Mouse (Mus musculus) heart, embryonic 11.5 days (tissue): ENCODE results near the gene Slc4a8. TPM values are rescaled to one million over a fixed set of nuclear protein-coding genes. Genes with fewer than 3 reads are reported as not detected.

ENCODE experiments used
- ATAC-seq: fragments of 200-750 bp; cut with Nextera tagmentation; replicated peaks from 2 replicates; pipeline ENCODE4 v1.8.0; 2017; ENCODE audit warnings: moderate library complexity; ENCODE audit not compliant: insufficient number of reproducible peaks, low FRiP score, low TSS enrichment
- H3K27ac ChIP-seq: fragments of 300-500 bp; sonication (generic); 2 replicates; pipeline ENCODE4 v1.5.1; 2014; ENCODE audit warnings: mild to moderate bottlenecking, low read depth, low read length
- H3K27me3 ChIP-seq: fragments of 300-500 bp; sonication (generic); 2 replicates; pipeline ENCODE4 v1.6.1; 2014; ENCODE audit warnings: mild to moderate bottlenecking, low read length, mixed read lengths; ENCODE audit not compliant: control insufficient read depth, insufficient read depth
- H3K36me3 ChIP-seq: fragments of 300-500 bp; sonication (generic); 2 replicates; pipeline ENCODE4 v1.6.1; 2014; ENCODE audit warnings: mild to moderate bottlenecking, low read length, moderate library complexity, mixed read lengths; ENCODE audit not compliant: control insufficient read depth, insufficient read depth
- H3K4me1 ChIP-seq: fragments of 300-500 bp; sonication (generic); 2 replicates; pipeline ENCODE4 v1.6.1; 2014; ENCODE audit warnings: low read length; ENCODE audit not compliant: control insufficient read depth, insufficient read depth
- H3K4me2 ChIP-seq: fragments of 300-500 bp; sonication (generic); 2 replicates; pipeline ENCODE4 v1.6.1; 2014; ENCODE audit warnings: mild to moderate bottlenecking, moderate library complexity
- H3K4me3 ChIP-seq: fragments of 300-500 bp; sonication (generic); 2 replicates; pipeline ENCODE4 v1.5.1; 2014; ENCODE audit warnings: low read depth, low read length
- H3K9ac ChIP-seq: fragments of 300-500 bp; sonication (generic); 2 replicates; pipeline ENCODE4 v1.6.1; 2014; ENCODE audit warnings: mild to moderate bottlenecking, low read depth, low read length, moderate library complexity
- H3K9me3 ChIP-seq: fragments of 300-500 bp; sonication (generic); replicated peaks from 2 replicates; pipeline ENCODE4 v1.6.1; 2016; ENCODE audit warnings: low read length; ENCODE audit not compliant: control insufficient read depth
- WGBS: fragments of 180-500 bp; shearing (Covaris S2); extraction: QIAGEN DNeasy Blood & Tissue Kit; methylation state at CpG from one replicate; pipeline ENCODE4 v1.1.7; 2014; ENCODE audit not compliant: insufficient replicate concordance; 5-methylcytosine and 5-hydroxymethylcytosine counted together
- polyA plus RNA-seq: library from polyadenylated mRNA; unstranded; fragments of >200 nt; fragmentation: Nextera tagmentation; extraction: Ambion mirVana; gene quantifications from 2 replicates; pipeline ENCODE4 v1.2.1, GENCODE M21; 2014

Gene Slc4a8
- polyA plus RNA-seq, 1 experiment from 2014 or later, result 2.0 TPM

DNA sequence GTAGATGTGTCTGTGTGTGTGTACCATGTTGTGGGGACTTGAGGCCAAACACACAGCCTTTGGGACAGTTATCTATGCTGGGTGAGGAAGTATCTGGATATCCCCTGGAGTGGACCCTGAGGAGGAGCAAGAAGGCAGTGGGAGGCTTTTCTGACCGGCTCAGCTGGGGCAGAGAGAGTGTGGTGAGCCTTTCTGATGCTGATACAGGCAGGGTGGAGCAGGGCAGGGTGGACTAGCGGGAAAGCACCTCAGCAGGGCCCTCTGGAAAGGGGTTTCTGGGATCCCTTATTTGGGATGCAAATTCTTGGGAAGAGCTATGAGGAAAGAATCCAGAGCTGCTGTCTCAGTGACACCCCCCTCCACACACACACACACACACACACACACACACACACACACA lies 30.8 kb downstream of the Slc4a8 start:
- ATAC-seq, result no peak
- no peaks in the 10 kb centered on the region for H3K4me1 ChIP-seq
- 55% methylated on average over 2 of the region's 2 CpGs for WGBS
- H3K9me3 ChIP-seq, result no peaks in the 10 kb centered on the region
- no peaks in the 10 kb centered on the region for H3K36me3 ChIP-seq
- no peak overlapping the region for H3K4me3 ChIP-seq
- H3K9ac ChIP-seq, result no peak overlapping the region
- peaks cover 7% of the 10 kb centered on the region; the same call in 1 of the 2 replicates for H3K27me3 ChIP-seq
- no peak overlapping the region for H3K27ac ChIP-seq
- no peak overlapping the region for H3K4me2 ChIP-seq

DNA sequence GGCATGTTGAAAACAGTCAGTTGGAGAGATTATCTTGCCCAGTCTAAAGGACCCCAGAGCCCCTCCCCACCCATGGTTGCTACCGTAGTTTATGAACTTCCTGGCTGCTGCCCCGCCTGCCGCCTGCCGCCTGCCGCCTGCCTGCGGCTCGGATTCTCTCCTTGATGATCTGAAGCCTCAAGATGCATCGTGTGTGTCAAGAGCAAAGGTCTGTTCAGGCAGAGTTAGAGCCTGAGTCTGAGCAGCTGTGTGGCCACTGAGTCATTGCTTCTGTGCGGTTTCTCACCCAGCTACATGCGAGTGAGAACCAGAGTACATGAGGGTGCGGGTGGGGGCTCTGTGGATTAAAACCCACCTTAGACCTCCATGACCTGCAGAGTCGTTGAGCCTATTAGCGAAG lies 39.4 kb downstream of the Slc4a8 start:
- Histone ChIP-seq H3K36me3 (no peaks in the 10 kb centered on the region), H3K27ac (no peak overlapping the region), H3K4me1 (no peaks in the 10 kb centered on the region), H3K4me3 (no peak overlapping the region), H3K9ac (no peak overlapping the region), H3K4me2 (no peak overlapping the region), H3K27me3 (peaks cover 10% of the 10 kb centered on the region), H3K9me3 (no peaks in the 10 kb centered on the region)
- ATAC-seq, result no peak
- 47% methylated on average over 13 of the region's 13 CpGs for WGBS

DNA sequence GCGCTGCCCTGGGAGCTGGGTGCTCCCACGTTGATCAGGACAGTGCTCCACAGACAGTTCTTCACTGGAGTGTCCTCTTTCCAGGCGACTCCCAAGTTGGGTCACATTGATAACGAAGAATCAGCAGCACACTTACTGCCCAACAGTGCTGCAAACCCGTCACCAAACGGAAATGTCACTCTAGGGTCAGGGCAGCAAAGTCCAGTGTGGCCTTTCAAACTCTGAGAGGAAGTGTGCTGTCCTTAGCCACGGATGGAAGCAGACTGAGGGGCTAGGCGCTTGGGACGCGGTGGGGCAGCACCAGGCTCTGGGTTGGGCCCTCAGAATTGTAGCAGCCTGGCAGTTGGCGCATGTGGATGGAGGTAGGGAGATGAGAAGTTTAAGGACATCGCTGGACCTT lies 46.5 kb downstream of the Slc4a8 start:
- no peak overlapping the region for H3K27ac ChIP-seq
- H3K36me3 ChIP-seq, result no peaks in the 10 kb centered on the region
- H3K4me1 ChIP-seq, result no peaks in the 10 kb centered on the region; the same call in 1 of the 2 replicates
- no peak overlapping the region for H3K4me3 ChIP-seq
- no peak overlapping the region for H3K4me2 ChIP-seq
- H3K9ac ChIP-seq, result no peak overlapping the region
- no peak for ATAC-seq
- H3K27me3 ChIP-seq, result peaks cover 4% of the 10 kb centered on the region; the same call in 1 of the 2 replicates
- 61% methylated on average over 12 of the region's 12 CpGs for WGBS
- H3K9me3 ChIP-seq, result no peaks in the 10 kb centered on the region

DNA sequence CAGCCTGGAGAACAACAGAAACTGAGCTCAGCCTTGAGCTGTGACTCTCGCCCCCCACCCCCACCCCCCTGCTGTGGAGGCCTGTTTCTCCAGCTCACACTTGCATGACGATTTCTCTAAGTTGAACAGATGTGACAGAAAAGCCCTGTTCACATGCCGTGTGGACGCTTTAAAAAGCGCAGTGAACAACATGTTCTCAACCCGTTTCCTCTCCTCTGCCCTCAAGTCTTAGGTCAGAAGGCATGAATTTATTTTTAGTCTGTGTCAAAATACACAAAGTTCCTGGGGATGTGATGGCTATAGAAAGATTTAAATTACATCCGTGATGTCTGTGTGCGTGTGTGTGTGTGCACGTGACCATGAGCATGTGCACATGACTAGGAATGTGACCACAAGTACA lies 46.9 kb downstream of the Slc4a8 start:
- WGBS, result 80% methylated on average over 9 of the region's 9 CpGs

DNA sequence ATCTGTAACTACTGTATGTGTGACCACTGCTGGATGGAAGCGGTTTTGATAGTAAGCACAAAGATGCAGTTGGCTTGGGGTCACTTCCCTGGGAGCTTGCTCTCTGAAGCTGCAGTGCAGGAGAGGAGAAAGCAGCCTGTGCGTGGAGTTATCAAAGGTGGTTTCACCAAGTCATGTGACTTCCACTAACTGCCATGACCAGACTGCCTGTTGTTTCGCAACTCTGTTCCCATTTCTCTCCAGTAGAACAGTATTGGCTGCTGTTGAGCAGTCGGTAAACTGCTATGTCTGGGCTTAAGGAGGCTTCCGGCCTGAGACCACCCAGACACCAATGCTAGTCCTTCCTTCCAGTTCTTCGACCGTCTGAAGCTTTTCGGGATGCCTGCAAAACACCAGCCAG lies 48.7 kb downstream of the Slc4a8 start:
- H3K4me1 ChIP-seq, result peaks cover 2% of the 10 kb centered on the region; the same call in 1 of the 2 replicates
- ATAC-seq, result no peak
- H3K27ac ChIP-seq, result no peak overlapping the region
- WGBS, result 82% methylated on average over 8 of the region's 8 CpGs
- H3K27me3 ChIP-seq, result peaks cover 6% of the 10 kb centered on the region; the same call in 1 of the 2 replicates
- H3K4me2 ChIP-seq, result no peak overlapping the region
- no peak overlapping the region for H3K4me3 ChIP-seq
- H3K9me3 ChIP-seq, result no peaks in the 10 kb centered on the region
- no peaks in the 10 kb centered on the region for H3K36me3 ChIP-seq
- no peak overlapping the region for H3K9ac ChIP-seq

More for the DNA sequence above, 46.9 kb downstream of the Slc4a8 start:
- Histone ChIP-seq H3K4me2 (no peak overlapping the region), H3K36me3 (no peaks in the 10 kb centered on the region), H3K27ac (no peak overlapping the region), H3K27me3 (peaks cover 6% of the 10 kb centered on the region; the same call in 1 of the 2 replicates), H3K9ac (no peak overlapping the region), H3K4me3 (no peak overlapping the region), H3K4me1 (no peaks in the 10 kb centered on the region; the same call in 1 of the 2 replicates), H3K9me3 (no peaks in the 10 kb centered on the region)
- no peak for ATAC-seq

DNA sequence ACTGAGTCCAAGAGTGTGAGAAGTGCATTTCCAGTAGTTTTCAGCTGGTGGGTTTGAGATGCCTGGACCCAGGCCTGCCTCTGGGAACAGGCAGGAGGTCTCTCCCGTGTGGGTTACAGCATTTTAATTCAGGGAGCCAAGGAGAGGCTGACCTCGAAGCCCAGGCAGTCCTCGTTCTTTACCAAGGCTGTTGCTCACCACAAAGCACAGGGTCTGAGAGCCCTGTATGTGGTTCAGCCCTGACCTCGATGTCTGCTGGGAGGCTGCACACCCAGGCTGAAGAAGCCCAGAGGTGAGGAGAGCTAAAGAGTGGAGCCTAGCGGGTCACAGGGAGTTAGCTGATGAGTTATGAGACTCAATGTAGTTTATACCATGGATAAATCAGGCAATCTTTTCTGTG lies 52.0 kb downstream of the Slc4a8 start:
- no peak for ATAC-seq
- H3K27ac ChIP-seq, result no peak overlapping the region
- WGBS, result 71% methylated on average over 5 of the region's 5 CpGs

DNA sequence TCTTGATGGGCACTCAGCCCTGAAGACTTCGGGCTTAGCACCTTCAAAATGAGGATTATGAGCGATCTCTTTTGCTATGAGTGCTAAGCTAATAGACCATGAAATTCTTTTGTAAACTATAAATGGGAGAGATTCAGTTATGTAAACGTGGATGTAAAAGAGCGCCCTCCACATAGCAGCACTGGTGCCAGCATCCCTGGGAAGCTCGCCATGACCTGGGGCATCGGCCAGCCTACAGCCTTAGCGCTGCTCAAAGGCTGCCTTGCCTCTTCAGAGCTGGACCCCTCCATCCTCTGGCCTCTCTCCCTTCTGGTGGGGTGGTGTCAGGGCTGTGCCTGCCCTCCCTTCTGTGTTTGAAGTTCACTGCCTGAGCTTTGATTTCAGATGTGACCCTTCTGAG lies 52.5 kb downstream of the Slc4a8 start:
- Histone ChIP-seq H3K4me1 (peaks cover 5% of the 10 kb centered on the region; the same call in 1 of the 2 replicates), H3K36me3 (no peaks in the 10 kb centered on the region), H3K4me2 (no peak overlapping the region), H3K9ac (no peak overlapping the region), H3K9me3 (no peaks in the 10 kb centered on the region), H3K27ac (no peak overlapping the region), H3K4me3 (no peak overlapping the region), H3K27me3 (peaks cover 6% of the 10 kb centered on the region; the same call in 1 of the 2 replicates)
- WGBS, result 82% methylated on average over 7 of the region's 7 CpGs
- ATAC-seq, result no peak

More for the DNA sequence above, 52.0 kb downstream of the Slc4a8 start:
- Histone ChIP-seq H3K36me3 (no peaks in the 10 kb centered on the region), H3K27me3 (peaks cover 6% of the 10 kb centered on the region; the same call in 1 of the 2 replicates), H3K4me3 (no peak overlapping the region), H3K9me3 (no peaks in the 10 kb centered on the region), H3K4me1 (peaks cover 5% of the 10 kb centered on the region; the same call in 1 of the 2 replicates), H3K4me2 (no peak overlapping the region), H3K9ac (no peak overlapping the region)

DNA sequence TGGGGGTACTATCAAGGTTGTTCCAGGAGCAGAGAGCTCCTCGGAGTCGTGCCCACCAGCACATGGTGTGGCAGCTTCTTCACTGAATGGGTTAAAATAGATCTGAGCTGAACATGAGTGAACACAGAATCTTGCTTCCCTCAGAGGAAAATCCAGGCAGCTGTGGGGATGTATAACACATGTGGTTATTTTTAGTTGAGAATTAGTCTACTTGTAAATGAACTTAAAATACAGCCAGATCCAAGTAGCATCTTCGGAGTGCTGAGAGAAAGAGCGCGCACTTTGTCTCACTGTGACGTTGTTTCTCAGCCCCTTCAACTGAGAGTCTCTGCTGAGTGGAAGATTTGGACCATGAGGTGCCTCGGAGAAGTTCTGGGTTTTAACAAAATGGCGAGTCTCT lies 53.8 kb downstream of the Slc4a8 start:
- Histone ChIP-seq H3K27ac (no peak overlapping the region), H3K4me1 (peaks cover 5% of the 10 kb centered on the region; the same call in 1 of the 2 replicates), H3K9ac (no peak overlapping the region), H3K4me2 (no peak overlapping the region), H3K9me3 (no peaks in the 10 kb centered on the region), H3K4me3 (no peak overlapping the region), H3K27me3 (peaks cover 6% of the 10 kb centered on the region; the same call in 1 of the 2 replicates), H3K36me3 (no peaks in the 10 kb centered on the region)
- WGBS, result 74% methylated on average over 8 of the region's 8 CpGs
- ATAC-seq, result no peak

DNA sequence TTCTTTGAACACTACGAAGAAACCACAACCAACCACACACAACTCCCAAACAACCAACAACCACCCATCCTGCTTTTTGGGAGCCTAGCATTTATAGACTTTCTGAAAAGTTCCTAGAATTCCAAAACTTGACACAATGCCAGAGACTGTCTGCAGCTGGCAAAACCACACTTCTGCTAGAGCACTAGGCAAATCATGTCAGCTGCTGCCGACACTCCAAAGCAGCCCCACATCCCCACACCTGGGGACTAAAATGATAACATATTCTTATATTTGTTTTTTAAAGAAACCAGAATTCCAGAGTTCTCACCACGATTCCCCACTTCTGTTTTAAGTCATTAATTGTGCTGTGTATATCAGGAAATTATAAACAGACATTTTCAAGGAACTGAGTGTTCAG lies 57.3 kb downstream of the Slc4a8 start:
- H3K4me3 ChIP-seq, result no peak overlapping the region
- ATAC-seq, result no peak
- H3K27ac ChIP-seq, result no peak overlapping the region
- 70% methylated on average over 3 of the region's 3 CpGs for WGBS
- peaks cover 5% of the 10 kb centered on the region; the same call in 1 of the 2 replicates for H3K4me1 ChIP-seq
- H3K9me3 ChIP-seq, result no peaks in the 10 kb centered on the region
- H3K27me3 ChIP-seq, result peaks cover 9% of the 10 kb centered on the region
- H3K4me2 ChIP-seq, result no peak overlapping the region
- no peak overlapping the region for H3K9ac ChIP-seq
- H3K36me3 ChIP-seq, result no peaks in the 10 kb centered on the region
